Mouse (Mus musculus) spleen, adult 2 months (tissue): ENCODE results near the gene Olfr12.

Experiments used
- CTCF ChIP-seq: fragments of 200-500 bp; IDR thresholded peaks from 2 replicates; pipeline ENCODE4 v1.5.1; 2011; ENCODE audit warnings: mild to moderate bottlenecking, inconsistent platforms; ENCODE audit not compliant: insufficient read depth, insufficient read length, insufficient replicate concordance; ENCODE audit errors: extremely low read depth
- POLR2A ChIP-seq: fragments of 200-500 bp; IDR thresholded peaks from 2 replicates; pipeline ENCODE4 v1.6.1; 2011; ENCODE audit warnings: low read depth, low read length, inconsistent platforms

DNA sequence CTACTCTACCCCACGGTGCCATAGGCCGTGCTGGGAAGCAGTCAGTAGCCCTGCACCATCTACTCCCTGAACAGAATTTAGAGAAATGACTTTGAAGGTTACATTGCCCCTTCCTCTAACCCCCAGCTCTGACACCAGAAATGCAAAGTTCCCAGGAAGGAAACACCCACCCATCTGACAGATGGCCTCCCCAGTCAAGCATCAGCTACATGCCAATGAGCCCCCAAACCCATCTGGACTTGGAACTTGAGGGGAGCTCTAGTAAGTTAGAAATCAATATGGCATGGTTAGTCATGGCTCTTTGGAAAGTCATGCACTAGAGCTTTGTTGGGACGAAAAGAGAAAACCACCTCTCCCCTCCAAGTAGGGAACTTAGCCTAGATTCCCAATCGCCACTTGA lies 21.1 kb downstream of the Olfr12 start:
- TF ChIP-seq CTCF (no peak), POLR2A (no peak)
